Mouse (Mus musculus): Measurements from ENCODE around the gene Smg9. TPM values are rescaled to one million over a fixed set of nuclear protein-coding genes. Genes with fewer than 3 reads are reported as not detected.
"Not testable (repeated sequence)": the region's sequence is repeated elsewhere in the genome, so short reads cannot be mapped to it uniquely, and the experiment has no call there.

Gene Smg9
- polyA plus RNA-seq, 1 experiment from 2014 or later, result 33.3 TPM

- DNase-seq (ENCODE audit: low spot score), result peak; percentile 77
Observed at GRCm38 (mm10) chr7:24377091-24377865, 22.1 kb upstream of the Smg9 start.

GRCm38 (mm10) chr7:24378049-24378701 is 21.2 kb upstream of the Smg9 start:
- peak; percentile 74 for DNase-seq (ENCODE audit: low spot score)

- DNase-seq (ENCODE audit: low spot score), result peak; percentile 84
Observed at GRCm38 (mm10) chr7:24379934-24380333, 19.5 kb upstream of the Smg9 start.

- DNase-seq (ENCODE audit: low spot score), result no peak
Observed at GRCm38 (mm10) chr7:24380370-24380769, 19.0 kb upstream of the Smg9 start.

GRCm38 (mm10) chr7:24382730-24383372 is 16.6 kb upstream of the Smg9 start:
- DNase-seq (ENCODE audit: low spot score), result no peak

GRCm38 (mm10) chr7:24384070-24384469 is 15.3 kb upstream of the Smg9 start:
- no peak for DNase-seq (ENCODE audit: low spot score)

GRCm38 (mm10) chr7:24384827-24385226 is 14.6 kb upstream of the Smg9 start:
- DNase-seq (ENCODE audit: low spot score), result peak; percentile 81

- no peak for DNase-seq (ENCODE audit: low spot score)
Observed at GRCm38 (mm10) chr7:24387059-24387556, 12.3 kb upstream of the Smg9 start.

- no peak for DNase-seq (ENCODE audit: low spot score)
Observed at GRCm38 (mm10) chr7:24389516-24390187, 9.8 kb upstream of the Smg9 start.

GRCm38 (mm10) chr7:24390512-24390911 is 8.9 kb upstream of the Smg9 start:
- no peak for DNase-seq (ENCODE audit: low spot score)

- DNase-seq (ENCODE audit: low spot score), result no peak
Observed at GRCm38 (mm10) chr7:24391077-24391476, 8.3 kb upstream of the Smg9 start.

- no peak for DNase-seq (ENCODE audit: low spot score)
Observed at GRCm38 (mm10) chr7:24391687-24392086, 7.7 kb upstream of the Smg9 start.

- no peak for DNase-seq (ENCODE audit: low spot score)
Observed at GRCm38 (mm10) chr7:24394054-24394453, 5.4 kb upstream of the Smg9 start.

- DNase-seq (ENCODE audit: low spot score), result peak; percentile 84
Observed at GRCm38 (mm10) chr7:24394475-24395161, 4.8 kb upstream of the Smg9 start.

GRCm38 (mm10) chr7:24396832-24397231 is 2.6 kb upstream of the Smg9 start:
- no peak for DNase-seq (ENCODE audit: low spot score)

GRCm38 (mm10) chr7:24398364-24398913 is 980 bp upstream of the Smg9 start:
- DNase-seq (ENCODE audit: low spot score), result no peak

GRCm38 (mm10) chr7:24400082-24400452 is 648 bp downstream of the Smg9 start:
- no peak for DNase-seq (ENCODE audit: low spot score)

- DNase-seq (ENCODE audit: low spot score), result not testable (repeated sequence)
Observed at GRCm38 (mm10) chr7:24400489-24400888, 1.1 kb downstream of the Smg9 start.

GRCm38 (mm10) chr7:24402851-24403250 is 3.4 kb downstream of the Smg9 start:
- DNase-seq (ENCODE audit: low spot score), result no peak

- no peak for DNase-seq (ENCODE audit: low spot score)
Observed at GRCm38 (mm10) chr7:24405649-24406048, 6.2 kb downstream of the Smg9 start.
